Mouse (Mus musculus): ENCODE results near the gene Med12l.

The Med12l gene

DNA sequence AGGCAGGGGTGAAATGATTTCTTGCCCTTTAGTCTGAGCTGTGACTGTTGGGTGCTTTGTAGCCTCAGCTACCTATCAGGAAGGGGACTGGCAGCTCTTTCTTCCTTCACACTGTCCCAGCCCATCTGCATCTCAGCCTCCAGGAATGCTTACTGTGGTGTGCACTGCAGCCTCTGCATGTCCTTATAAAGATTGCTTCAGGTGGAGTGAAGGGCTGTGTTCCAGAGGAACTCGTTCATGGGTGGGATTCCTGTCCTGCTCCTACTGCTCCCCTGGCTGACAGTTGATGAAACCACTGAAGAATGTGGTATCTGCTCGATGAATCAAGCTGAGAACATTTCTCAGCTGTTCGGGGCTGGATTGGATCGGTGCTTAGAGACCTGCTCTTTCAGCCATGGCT, 181.7 kb downstream of the Med12l start:
- DNase-seq (ENCODE audit: low read depth, low spot score), result no peak

DNA sequence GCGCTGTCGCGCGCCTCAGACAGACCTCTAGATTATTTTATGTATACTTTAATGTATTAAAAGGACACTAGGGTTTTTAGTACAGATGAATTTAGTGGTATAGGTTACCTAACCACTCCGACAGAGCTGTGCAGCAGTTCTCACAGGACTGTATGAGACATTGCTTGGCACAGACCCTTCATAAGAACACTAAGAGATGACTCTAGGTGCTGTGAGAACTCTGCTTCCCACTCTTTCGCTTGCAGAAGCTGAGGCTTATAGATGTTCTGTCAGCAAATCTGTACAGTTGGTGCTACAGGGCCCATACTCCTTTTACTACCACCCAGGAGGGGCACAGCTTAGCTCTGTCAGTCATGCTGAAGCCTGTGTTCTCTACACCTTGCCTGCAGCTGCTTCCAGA, 186.0 kb downstream of the Med12l start:
- DNase-seq (ENCODE audit: low read depth, low spot score), result no peak

DNA sequence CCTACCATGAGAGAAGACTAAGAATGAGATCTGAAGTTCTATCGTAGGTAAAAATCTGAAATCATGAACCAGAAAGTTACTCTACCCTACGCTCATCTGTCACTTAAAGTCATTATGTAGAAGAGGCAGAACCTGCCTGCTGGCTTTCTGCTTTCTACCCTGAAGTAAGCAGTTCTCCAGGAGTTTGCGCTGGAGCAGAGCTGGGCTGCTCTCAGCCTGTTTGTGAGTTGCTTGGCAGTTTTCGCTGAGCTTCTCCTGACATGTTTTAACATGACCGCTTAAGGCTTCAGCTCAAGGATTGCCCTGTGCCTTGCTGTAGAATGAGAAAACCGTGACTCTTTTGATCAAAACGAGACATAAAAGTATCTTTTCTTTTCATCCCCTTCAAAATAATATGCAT, 188.5 kb downstream of the Med12l start:
- no peak for DNase-seq (ENCODE audit: low read depth, low spot score)

DNA sequence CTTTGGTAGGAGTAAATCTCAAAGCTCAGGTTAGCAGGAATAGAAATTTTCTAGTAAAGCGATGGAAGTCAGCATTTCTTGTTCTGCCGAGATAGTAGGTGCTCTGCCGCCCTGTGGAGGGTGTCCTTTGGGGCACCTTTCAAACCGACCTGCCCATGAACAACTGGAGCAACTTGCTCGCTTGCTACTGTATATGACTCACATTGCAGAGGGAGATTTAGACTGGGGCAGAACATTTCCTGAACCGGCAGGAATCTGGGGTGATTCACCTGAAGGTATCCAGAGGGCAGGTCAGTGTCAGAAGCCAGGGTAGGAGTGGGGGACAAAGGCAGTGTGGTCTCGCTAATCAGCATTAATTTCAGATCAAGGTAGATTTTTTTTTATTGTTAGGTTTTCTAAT, 189.3 kb downstream of the Med12l start, which contains the start of gene Gpr87:
TSS of gene Gpr87 (minus strand) at position 167 of the 400 bp plus-strand sequence.
- DNase-seq (ENCODE audit: low read depth, low spot score), result no peak

DNA sequence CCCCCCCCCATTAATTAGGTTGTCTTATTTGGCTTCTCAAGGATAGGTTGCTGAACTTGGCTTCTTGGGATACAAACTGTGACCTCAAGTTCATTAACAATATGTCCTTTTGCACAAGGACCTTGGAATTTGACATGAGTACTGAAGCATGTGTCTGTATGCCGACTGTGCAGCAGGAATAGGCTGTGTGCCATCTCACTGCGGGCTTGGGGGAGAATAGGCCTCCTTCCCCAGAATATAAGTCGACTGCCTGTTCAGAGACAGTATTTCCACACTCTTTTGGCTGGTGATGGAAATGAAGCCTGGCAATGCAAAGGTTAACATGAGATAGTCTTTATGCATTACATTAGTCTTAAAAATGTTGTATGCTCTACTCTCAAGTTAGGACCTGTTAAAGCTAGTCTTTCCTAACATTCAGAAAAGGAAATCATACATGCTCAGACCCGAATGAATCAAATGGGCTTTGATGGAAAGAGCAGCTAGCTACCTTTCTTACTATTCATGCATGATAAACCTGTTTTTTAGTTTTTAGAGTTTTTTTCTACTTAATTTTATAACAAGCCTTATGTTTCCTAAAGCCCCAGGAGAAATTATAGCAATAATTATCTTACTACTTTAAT, 191.8 kb downstream of the Med12l start:
- no peak for DNase-seq (ENCODE audit: low read depth, low spot score)

DNA sequence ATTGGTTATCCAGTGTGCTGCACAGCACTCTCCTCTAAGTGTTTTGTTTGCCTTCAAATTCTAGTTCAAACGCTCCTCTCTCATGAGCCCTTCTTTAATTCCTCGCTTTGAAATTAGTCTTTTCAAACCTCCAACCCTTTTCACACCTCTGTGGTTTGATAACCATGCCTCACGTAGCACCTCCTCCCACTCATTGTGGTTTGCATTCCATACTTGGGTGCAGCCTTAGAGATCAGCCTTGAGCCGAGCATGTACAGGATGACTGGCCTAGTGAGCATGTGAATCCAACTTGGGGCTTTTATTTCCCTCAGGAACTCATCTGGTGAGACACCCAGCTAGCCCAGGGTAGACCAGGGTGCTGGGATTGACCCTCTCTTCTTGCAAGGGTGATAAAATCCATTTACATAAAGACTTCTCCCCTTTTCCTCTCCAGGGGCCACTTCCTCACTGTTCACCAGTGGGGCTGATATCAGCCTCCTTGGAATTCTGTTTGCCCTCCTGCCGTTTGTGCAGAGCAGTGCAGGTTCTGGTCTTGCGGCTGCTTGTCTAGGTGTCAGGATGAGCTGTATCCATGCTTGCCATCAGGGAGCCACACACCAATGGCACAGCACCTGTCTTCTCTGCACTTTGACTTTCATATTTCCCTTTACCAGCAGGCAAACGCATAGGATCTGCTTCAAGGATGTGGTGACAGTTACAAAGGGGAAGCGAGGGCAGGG, 198.3 kb downstream of the Med12l start:
- DNase-seq (ENCODE audit: low read depth, low spot score), result no peak

DNA sequence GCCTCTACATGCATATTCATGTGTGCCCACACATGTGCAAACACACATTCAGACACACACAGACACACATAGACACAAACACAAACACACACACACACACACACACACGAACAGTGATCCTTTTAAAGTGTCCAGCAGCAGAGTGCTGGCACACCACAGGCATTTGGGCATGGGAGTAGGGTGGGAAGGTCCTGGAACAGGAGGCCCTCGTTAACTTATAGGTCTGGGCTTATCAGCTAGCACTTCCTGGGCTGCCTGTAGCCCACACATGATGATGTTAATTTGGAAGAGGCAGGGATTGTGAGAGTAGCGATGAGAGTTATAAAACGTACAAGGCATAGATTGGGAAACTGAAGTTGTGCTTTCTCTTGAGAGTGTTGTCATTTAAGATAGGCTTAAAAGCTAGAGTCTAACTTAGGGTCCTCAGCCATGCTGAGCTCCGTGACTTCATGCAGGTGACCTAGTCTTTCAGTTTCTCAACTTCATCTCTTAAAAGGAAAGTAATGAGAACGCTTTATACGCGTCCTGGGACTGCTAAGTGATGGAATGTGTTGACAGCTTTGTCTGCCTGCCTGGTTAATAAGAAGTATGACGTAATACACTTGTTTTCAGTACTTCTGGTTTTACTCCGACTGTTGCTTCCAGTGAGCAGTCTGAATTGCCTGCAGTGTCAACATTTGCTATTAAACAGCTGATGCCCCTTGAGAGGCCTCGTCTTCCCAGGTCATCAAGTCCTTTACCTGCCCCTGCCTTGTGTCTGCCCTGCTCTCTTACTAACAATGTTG, 199.3 kb downstream of the Med12l start:
- no peak for DNase-seq (ENCODE audit: low read depth, low spot score)

DNA sequence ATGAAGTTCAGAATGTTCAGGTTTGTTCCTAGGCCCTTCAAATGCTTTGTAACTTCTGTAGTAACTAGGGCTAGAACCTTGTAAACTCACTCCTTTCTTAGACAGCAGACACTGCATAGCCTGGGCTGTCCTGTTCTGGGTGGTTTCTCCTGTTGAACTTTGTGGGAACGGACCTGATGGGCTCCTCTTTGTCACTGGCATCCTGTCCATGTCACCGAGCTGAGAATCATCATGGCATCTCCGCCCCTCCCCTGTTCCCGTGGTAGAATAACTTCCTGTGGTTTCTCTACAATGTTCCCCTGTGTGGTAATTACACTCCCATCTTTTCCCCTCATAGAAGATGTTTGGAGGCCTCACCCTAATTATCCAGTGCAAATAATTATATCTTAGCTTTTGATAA, 200.3 kb downstream of the Med12l start:
- DNase-seq (ENCODE audit: low read depth, low spot score), result no peak

DNA sequence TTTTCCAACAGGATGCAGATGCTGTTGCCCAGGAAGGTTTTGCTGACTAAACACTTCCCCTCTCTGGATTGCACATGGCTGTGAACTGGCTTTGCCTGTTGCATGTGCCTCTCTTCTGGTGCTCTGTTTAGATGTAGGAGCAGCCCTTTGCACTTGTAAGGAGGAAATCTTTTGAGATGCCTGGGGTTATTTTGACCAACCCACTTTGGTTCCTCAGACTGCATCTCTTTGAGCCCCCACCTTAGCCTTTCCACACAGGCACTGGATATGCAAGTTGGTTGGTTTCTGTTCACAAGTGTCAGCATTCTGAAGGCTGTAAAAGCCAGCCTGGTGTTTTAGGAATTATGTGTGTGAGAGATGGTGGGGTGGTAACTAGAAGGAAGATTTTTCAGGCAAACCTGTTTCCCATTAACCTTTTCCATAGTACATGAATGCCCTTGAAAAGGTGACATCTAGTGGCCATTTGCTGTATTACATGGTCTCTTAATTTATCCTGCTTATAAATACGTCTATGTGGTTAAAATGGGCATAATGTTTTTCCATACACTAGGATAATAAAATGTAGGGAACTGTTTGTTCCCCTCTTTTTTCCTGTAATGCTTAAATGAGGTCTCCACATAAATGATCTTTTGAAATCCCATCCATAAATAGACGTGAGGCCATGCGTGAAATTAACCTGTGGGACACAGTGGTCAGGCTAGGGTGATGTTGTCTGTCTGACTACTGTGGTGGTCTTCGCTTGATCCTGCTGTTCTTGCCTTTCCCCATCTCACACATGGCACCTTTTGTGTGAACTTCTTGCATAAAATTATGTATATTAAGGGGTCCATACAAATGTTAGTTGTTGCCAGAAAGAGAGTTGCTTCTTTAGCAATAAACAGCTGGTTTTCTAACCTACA, 203.3 kb downstream of the Med12l start:
- peak; percentile 31 for DNase-seq (ENCODE audit: low read depth, low spot score)

DNA sequence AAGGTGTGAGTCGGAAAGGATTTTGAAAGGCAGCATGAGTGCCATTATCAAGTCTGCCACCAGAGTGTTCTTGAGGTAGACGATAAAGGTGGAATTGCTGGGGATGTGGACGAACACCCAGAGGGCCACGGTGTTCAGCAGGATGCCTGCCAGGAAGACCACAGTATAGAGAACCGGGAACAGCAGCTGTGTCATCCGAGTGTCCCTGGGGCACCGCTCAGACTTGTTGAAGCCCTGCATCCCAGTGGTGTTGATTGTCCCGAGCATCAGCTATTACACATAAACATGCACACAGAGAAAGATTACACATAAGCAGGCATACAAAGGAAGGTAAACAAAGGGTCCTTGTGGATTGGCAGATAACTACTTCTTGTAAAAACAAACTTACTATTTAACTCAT, 204.5 kb downstream of the Med12l start:
- no peak for DNase-seq (ENCODE audit: low read depth, low spot score)

DNA sequence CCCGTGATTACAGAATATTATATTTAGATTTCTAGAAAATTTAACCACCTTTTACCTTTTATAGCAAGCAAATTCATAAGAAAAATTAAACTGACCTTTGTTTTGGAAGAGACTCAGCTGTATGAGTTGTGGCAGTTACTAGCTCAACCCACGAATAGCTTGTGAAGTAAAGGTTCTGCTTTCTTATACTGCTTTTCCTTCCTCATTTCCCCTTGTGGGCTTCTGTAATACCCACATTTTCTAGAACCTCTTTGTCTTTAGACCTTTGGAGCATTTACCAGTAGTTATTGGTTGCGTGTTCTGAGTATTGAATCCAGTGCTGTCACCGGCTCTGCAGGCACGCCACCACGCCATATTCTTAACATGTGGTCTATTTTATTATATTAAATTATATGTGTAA, 205.1 kb downstream of the Med12l start, which contains the start of gene P2ry13:
TSS of gene P2ry13 (minus strand) at position 156 of the 400 bp plus-strand sequence.
- no peak for DNase-seq (ENCODE audit: low read depth, low spot score)

DNA sequence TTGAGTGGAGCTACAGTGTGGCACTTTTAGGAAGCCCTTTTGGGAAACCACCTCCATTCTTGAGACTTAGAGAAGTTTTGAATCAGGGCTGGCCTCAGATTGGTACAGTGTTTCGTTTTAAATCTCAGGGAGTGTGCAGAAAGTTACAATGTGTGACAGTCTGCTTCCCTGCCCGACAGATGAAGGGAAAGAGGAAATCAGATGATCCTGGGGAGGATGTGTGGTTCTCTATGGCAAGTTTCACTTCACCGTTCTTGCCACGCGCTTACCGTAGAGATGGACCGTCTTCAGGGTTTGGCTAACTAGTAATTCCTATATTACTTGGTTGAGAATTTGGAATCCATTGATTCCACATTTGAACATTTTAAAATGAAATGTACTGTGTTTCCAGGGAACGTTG, 206.2 kb downstream of the Med12l start:
- DNase-seq (ENCODE audit: low read depth, low spot score), result no peak

DNA sequence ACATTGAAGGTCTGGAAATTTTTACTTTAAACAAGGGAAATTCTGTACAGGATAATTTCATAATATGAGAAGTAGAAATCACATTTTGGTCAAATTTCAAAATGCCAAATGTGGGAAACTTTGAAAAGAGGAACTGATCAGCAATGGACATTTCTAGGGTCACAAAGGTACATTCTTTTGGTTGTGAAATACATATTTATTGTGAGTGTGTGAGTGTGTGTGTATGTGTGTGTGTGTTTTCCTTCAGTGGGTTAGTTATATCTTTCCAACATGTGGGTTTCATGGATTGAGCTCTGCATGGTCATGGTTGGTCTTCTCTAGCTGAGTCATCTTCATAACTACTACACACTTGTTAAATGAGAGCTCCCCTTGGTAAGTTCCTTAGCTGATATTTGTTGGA, 206.8 kb downstream of the Med12l start:
- no peak for DNase-seq (ENCODE audit: low read depth, low spot score)

DNA sequence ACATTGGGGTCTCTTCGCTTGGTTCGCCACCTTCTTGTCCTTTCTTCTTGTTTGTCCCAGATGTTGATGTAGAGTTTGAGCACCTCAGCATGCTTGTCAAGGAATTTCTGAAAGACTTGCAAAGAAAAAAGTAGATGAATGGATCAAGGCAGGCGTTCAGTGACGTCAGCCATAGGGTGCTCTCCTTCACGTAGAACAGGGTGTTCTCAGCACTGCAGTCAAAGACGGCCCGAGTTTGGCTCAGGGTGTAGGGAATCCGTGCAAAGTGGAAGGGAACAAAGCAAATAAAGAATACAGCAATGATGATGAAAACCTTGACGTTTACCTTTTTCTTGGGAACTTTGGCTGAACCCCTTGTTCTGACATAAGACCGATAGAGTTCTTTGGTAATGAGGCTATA, 211.6 kb downstream of the Med12l start:
- no peak for DNase-seq (ENCODE audit: low read depth, low spot score)

DNA sequence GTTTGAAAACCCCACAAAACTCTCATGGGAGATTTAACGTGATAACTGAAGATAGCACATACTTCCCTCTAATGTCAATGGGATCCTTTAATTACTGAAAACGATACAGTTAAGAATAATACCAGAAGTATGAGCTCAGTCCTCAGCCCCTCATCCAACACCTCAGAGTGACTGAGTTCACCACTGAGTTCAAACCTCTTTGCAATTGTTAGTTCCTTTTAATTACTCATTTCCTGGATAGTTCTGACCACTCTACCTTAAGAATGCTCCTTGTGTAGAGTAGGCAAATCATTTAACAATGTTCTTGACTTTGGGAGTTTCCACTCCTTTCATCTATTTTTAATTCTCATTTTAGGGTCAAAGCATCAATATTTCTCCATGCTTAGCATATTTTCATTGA, 213.7 kb downstream of the Med12l start:
- DNase-seq (ENCODE audit: low read depth, low spot score), result no peak

DNA sequence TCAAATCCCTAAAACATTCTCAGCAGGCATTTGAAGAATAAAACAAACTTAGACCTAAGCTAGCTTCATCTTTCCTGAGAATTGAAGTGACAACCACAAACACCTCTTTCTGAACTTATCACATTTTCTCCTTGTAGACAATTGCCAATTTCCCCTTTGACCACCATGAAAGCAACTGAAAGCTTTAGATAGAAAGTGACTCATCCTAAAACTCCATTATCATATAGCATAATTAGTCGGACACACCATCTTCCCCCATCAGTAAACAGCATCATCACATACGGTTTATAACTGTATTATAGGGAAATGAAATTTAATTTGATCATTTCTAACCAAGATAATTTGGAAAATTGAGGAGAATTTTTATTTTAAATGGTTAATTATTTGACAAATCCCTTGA, 216.7 kb downstream of the Med12l start:
- DNase-seq (ENCODE audit: low read depth, low spot score), result no peak

DNA sequence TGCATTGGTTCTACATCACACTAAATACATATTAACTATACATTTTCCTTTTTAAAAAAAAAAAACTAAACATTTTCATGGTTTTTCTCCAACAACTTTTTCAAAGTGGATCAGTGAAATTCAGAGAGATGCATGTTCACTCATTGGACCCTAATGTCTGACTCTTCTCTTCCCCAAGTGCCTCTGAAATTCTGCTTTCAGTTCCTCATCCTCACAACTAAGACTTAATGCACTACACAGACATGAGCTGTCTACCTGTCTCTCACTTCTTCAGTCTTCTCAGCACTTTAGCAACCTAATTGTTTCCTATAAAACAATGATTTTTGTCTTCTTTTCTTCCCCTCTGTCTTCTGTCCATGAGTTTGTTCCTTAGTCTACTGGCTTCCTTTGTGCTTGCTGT, 219.8 kb downstream of the Med12l start:
- no peak for DNase-seq (ENCODE audit: low read depth, low spot score)

DNA sequence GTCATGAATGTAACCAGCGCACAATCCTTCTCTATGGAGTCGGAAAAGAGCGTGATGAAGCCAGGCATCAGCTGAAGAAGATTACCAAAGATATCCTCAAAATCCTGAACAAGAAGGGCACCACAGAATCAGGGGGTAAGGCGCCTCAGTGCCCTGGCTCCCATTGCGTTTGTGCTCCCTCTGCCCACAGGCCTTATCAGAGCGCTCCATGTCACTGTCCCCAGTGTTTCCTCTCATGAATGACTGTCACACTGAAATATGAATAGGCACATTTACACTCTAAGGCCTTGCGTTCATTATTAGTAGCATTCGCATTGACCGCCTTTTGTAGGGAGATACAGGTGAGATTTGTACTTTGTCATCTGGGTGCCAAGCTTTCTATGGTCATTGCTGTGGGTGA, 222.1 kb downstream of the Med12l start:
- DNase-seq (ENCODE audit: low read depth, low spot score), result no peak

DNA sequence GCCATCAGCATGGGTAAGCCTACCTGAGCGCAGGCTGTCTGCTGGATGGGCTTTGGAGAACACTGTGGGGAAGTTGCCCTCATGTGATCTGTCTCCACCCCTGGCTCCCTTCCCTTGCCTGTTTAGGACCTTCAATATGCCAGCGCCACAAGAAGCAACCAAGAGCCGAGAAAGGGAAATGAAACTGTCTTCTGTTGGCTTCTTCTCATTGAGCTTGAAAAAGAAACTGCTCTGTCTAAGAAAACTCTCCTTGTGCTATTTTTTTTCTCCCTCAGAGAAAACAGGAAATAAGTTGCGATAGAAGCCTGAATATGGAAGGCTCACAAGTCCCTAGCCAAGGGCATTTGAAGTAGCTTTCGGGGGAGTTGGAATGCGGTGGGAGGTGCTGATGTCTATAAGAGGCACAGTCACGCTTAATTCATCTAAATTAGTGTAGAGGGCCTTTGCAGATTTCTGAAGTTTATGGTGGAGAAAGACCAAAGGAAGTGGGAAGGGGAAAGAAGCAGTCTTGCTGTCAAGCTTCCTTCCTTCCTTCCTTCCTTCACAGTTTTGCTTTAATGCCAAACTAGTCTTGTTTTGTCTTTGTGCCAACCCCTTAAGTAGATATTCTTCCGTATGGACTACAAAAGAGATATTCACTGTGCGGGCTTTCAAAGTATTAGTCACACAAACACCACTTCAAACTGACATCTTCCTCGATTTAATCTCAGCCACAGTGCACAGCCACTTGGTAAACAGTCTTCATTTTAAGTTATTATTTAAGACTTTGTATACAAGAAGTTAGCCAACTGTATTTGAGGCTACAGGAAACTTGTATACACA, 223.3 kb downstream of the Med12l start:
- no peak for DNase-seq (ENCODE audit: low read depth, low spot score)

DNA sequence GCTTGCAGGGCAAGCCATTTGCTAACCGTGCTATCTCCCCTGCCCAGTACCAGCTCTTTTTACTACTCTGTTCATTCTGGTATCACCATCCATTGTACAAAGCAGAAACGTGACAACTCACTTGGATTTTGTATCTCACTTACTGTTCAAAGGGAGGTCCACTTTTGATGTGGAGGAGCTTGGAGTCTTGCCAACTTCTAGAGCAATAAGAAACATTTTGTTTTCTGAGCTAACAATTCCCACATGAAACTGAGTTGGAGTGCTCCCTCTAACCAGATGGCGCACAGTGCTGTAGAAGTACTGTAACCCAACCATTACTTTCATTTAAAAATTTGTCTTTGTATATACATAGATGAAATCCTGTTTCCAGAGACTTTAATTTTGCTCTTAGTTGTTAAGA, 225.3 kb downstream of the Med12l start:
- DNase-seq (ENCODE audit: low read depth, low spot score), result no peak

DNA sequence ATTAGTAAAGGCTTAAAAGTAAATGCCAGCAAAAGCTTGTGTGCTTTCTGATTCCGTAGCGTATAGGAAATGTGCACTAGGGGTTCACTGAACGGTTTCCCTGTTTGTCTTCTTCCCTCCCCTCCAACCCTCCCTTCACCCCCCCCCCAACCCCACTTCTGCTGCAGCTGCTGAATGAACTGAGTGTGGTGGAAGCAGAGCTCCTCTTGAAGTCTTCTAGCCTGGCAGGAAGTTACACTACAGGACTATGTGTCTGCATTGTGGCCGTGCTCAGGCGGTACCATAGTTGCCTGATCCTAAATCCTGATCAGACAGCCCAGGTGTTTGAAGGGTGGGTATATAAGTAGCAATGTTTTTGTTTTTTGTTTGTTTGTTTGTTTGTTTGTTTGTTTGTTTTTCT, 229.3 kb downstream of the Med12l start:
- no peak for DNase-seq (ENCODE audit: low read depth, low spot score)
